Mouse (Mus musculus): ENCODE data around the gene Dlg2.
"Not testable (repeated sequence)": the region's sequence is repeated elsewhere in the genome, so short reads cannot be mapped to it uniquely, and the experiment has no call there.

The Dlg2 gene

GRCm38 (mm10) chr7:90843345-90844293, 367.1 kb downstream of the Dlg2 start:
- no peak for DNase-seq (ENCODE audit: low read depth)

- DNase-seq (ENCODE audit: low read depth): not testable (repeated sequence)
These were observed 400.3 kb downstream of the Dlg2 start for GRCm38 (mm10) chr7:90876796-90877195.

GRCm38 (mm10) chr7:90882740-90883139, 406.3 kb downstream of the Dlg2 start:
- DNase-seq (ENCODE audit: low read depth): no peak

- DNase-seq (ENCODE audit: low read depth): no peak
These were observed 410.0 kb downstream of the Dlg2 start for GRCm38 (mm10) chr7:90886396-90887006.

- DNase-seq (ENCODE audit: low read depth): no peak
These were observed 410.7 kb downstream of the Dlg2 start for GRCm38 (mm10) chr7:90887007-90887720.

- DNase-seq (ENCODE audit: low read depth): no peak
These were observed 451.0 kb downstream of the Dlg2 start for GRCm38 (mm10) chr7:90927441-90927840.

DNA sequence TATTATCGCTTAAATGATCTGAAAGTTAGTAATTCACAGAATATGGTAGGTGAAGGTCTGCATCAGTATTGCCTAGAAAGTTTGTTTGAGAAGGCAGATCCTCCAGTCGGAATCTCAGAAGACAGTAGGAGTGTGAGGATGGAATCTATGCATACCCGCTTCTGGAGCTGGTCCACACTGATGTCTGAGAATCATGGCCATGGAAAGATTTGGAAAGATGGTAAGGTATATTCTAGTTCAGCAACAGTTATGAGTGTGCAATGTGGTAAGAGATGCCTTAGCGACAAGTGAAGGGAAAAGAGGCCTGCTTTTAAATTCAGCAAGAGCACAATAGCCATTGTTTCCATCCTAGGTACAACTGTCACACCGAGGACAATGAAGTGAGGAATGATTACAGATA, 464.3 kb downstream of the Dlg2 start:
- DNase-seq (ENCODE audit: low read depth): no peak

DNA sequence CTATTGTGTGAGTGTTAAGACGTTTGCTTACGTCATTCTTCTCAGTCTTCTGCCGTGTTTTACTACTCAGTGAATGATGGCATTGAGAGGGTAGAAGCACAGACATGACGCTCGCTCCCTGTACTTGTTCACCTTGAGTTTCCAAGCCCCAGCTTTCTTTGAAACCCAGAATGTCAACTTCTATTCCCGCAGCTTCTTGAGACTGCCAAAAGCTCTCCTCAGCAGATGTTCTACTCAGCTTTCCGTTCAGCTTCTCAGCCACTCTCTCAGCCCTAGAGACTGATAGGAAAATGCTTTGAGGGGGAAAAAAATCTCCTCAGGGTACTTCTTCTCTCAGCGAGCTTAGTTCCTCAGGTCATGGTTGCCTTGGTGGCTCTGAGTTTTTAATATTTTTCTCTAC, 470.6 kb downstream of the Dlg2 start:
- DNase-seq (ENCODE audit: low read depth): no peak

GRCm38 (mm10) chr7:90949212-90949611, 472.7 kb downstream of the Dlg2 start:
- DNase-seq (ENCODE audit: low read depth): no peak

GRCm38 (mm10) chr7:90977241-90977640, 500.8 kb downstream of the Dlg2 start:
- no peak for DNase-seq (ENCODE audit: low read depth)

DNA sequence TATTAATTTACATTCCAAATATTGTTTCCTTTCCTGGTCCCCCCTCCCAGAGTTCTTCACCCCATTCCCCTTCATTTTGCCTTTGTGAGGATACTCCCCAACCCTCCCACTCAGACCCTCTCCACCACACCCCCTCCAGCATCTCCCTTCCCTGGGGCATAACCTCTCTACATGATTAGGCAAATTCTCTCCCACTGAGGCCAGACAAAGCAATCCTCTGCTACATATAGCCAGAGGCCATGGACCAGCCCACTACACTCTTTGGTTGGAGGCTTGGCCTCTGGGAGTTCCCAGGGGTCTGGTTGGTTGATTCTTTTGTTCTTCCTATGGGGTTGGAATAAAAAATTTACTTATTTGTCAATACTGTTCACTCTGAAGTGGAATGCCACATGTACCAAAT, 505.6 kb downstream of the Dlg2 start:
- no peak for DNase-seq (ENCODE audit: low read depth)

DNA sequence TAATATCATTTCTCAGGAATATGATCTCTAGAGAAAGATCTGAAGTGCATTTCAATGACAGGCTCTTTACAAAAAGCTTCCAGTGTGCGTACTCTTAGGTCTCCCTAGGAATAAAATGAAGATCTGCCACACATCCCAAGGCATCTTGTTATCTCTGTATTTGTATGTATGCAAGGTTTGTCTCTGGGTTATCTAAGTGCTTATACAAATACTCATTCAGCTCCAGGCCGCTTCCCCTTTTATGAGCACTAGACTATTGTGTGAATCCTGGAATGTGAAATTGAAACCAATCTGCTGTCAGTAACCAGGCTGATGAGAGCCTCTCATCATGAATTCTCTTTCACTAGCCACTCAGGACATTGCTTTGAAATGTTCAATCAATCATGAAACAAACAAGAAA, 534.2 kb downstream of the Dlg2 start:
- no peak for DNase-seq (ENCODE audit: low read depth)

GRCm38 (mm10) chr7:91044998-91045741, 568.7 kb downstream of the Dlg2 start:
- no peak for DNase-seq (ENCODE audit: low read depth)

- DNase-seq (ENCODE audit: low read depth): no peak
These were observed 569.2 kb downstream of the Dlg2 start for GRCm38 (mm10) chr7:91045742-91046098.

GRCm38 (mm10) chr7:91063297-91064040, 587.0 kb downstream of the Dlg2 start:
- no peak for DNase-seq (ENCODE audit: low read depth)

DNA sequence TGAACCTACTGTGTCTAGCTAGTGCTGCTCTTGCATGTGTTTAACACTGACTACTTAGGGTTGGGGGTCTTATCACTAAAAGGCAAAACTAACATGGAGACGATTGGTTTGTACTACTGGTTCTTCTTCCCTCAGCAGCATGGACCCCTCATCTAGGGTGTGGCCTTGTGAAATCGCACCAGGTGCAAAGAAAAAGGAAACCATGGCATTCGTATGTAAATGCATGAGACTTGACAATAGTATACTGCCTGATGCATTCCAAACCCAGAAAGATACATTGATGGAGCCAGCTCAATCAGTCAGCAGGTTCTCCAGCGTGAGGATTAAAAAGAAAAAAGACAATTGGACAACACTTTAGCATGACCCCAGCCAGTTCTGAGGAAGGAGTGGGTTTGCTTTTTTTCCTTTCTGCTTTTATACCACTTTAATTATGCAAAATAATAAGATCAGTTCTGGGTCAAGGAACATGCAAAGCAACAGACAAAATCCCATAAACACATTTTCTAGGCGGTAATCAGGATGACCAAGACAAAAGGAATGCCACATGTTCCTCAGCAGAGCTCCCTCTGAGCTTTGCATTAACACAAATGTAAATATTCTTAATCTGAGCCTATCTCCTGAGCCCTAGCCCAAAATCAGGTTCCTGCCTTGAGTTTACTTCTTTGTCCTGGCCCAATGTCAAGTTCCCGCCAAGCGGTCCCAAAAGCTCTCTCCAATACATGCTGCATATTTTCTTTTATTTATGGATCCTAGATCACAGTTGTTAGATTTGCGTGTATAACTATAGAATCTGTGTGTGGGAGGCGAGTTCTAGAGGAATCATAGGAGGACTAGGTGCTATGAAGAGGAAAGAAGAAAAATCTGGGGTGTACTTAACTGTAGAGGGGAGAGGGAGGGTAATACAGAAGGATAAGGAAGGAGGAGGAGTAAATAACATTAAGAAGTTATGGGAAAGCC, 595.6 kb downstream of the Dlg2 start:
- DNase-seq (ENCODE audit: low read depth): no peak

DNA sequence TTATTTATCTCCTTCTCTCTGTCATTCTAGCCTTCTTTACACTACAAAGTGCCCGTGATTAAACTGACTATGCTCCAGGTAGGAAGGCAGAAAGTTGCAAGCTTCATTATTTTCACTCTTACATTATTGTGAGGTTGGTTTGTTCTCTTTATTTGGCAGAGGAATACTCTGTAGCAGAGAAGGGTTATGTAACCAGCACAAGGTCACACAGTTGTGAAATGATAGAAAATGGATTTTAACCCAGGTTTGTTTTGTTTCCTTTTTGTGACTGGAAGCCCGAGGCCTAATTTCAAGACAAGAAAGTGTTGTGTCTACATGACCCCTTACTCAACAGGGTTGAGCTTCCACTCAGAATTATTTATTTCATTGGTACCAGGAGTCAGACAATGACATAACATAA, 609.6 kb downstream of the Dlg2 start:
- DNase-seq (ENCODE audit: low read depth): no peak

GRCm38 (mm10) chr7:91089211-91089930, 612.9 kb downstream of the Dlg2 start:
- DNase-seq (ENCODE audit: low read depth): no peak

- no peak for DNase-seq (ENCODE audit: low read depth)
These were observed 613.9 kb downstream of the Dlg2 start for GRCm38 (mm10) chr7:91090317-91090829.
